Mouse (Mus musculus) CH12.LX (cell line): Measurements from ENCODE around the gene Ube2n. TPM values are rescaled to one million over a fixed set of nuclear protein-coding genes. Genes with fewer than 3 reads are reported as not detected.

ENCODE experiments used
- DNase-seq: peaks from one replicate; pipeline ENCODE4 v3.0.0-alpha.2; 2013; ENCODE audit errors: extremely low read depth
- H3K27ac ChIP-seq: 2 replicates; pipeline ENCODE4 v1.5.1; 2012; ENCODE audit warnings: low read depth, mild to moderate bottlenecking, control low read depth, moderate library complexity; ENCODE audit not compliant: insufficient read depth
- H3K27me3 ChIP-seq: replicated peaks from 2 replicates; pipeline ENCODE3; 2012; ENCODE audit warnings: inconsistent platforms
- H3K36me3 ChIP-seq, 2 experiments: replicated peaks in 1 of 2; 2 replicates each; pipeline versions ENCODE3 to v1.6.1; 2012; ENCODE audit warnings: inconsistent platforms in 1 of 2, low read length in 1 of 2, mild to moderate bottlenecking in 1 of 2, mixed read lengths in 1 of 2, moderate library complexity in 1 of 2; ENCODE audit not compliant: control insufficient read depth in 1 of 2, insufficient read depth in 1 of 2
- H3K4me1 ChIP-seq, 2 experiments: 2 replicates each; pipeline ENCODE4 v1.6.1; 2012; ENCODE audit warnings: inconsistent platforms in 1 of 2, moderate library complexity in 1 of 2; ENCODE audit not compliant: insufficient read depth in 2 of 2, control insufficient read depth in 1 of 2
- H3K4me2 ChIP-seq: 2 replicates; pipeline ENCODE4 v1.6.1; 2012; ENCODE audit warnings: low read depth, mild to moderate bottlenecking, control low read depth; ENCODE audit not compliant: poor library complexity, insufficient read depth, severe bottlenecking
- H3K4me3 ChIP-seq, 3 experiments: fragments of 150-350 bp in 1 of 3; sonication (generic) in 1 of 3; replicated peaks in 1 of 3; 2 replicates each; pipeline versions ENCODE3 to v1.5.1; 2011 to 2012; ENCODE audit warnings: low read depth in 2 of 3, low read length in 2 of 3, mild to moderate bottlenecking in 2 of 3, moderate library complexity in 2 of 3, control low read depth in 1 of 3, improper control_type of control experiment in 1 of 3, inconsistent platforms in 1 of 3, mixed read lengths in 1 of 3; ENCODE audit not compliant: poor library complexity in 1 of 3
- H3K79me2 ChIP-seq: replicated peaks from 2 replicates; pipeline ENCODE4 v1.6.1; 2012; ENCODE audit warnings: mild to moderate bottlenecking, moderate library complexity; ENCODE audit not compliant: control insufficient read depth, poor library complexity, insufficient read depth, severe bottlenecking; ENCODE audit errors: extremely low read depth
- H3K9ac ChIP-seq: 2 replicates; pipeline ENCODE4 v1.6.1; 2012; ENCODE audit warnings: low read depth, mild to moderate bottlenecking, control low read depth, moderate library complexity; ENCODE audit not compliant: insufficient read depth
- H3K9me3 ChIP-seq: replicated peaks from 2 replicates; pipeline ENCODE3; 2012; ENCODE audit warnings: low read length, inconsistent platforms, mixed read lengths
- BHLHE40 ChIP-seq: IDR thresholded peaks from 2 replicates; pipeline ENCODE4 v1.6.1; 2011; ENCODE audit warnings: mild to moderate bottlenecking, low read depth, low read length, improper control_type of control experiment
- CHD1 ChIP-seq: IDR thresholded peaks from 2 replicates; pipeline ENCODE4 v1.6.1; 2012; ENCODE audit warnings: low read depth, low read length, improper control_type of control experiment, inconsistent platforms
- CHD2 ChIP-seq: IDR thresholded peaks from 2 replicates; pipeline ENCODE4 v1.6.1; 2011; ENCODE audit warnings: low read length, improper control_type of control experiment
- ETS1 ChIP-seq: conservative IDR thresholded peaks from 2 replicates; pipeline ENCODE4 v1.6.1; 2012; ENCODE audit warnings: low read depth, mild to moderate bottlenecking, inconsistent platforms, low read length, improper control_type of control experiment, moderate library complexity
- HCFC1 ChIP-seq: IDR thresholded peaks from 2 replicates; pipeline ENCODE4 v1.6.1; 2012; ENCODE audit warnings: low read depth, mild to moderate bottlenecking, inconsistent platforms, low read length, improper control_type of control experiment
- MAZ ChIP-seq: IDR thresholded peaks from 2 replicates; pipeline ENCODE4 v1.6.1; 2012; ENCODE audit warnings: low read depth, mild to moderate bottlenecking, inconsistent platforms, low read length, improper control_type of control experiment, moderate library complexity
- NRF1 ChIP-seq: IDR thresholded peaks from 2 replicates; pipeline ENCODE4 v1.6.1; 2014; ENCODE audit warnings: low read depth, mild to moderate bottlenecking, inconsistent platforms, low read length, improper control_type of control experiment, moderate library complexity
- SMC3 ChIP-seq: IDR thresholded peaks from 2 replicates; pipeline ENCODE4 v1.6.1; 2011; ENCODE audit warnings: low read depth, low read length, improper control_type of control experiment
- UBTF ChIP-seq: IDR thresholded peaks from 2 replicates; pipeline ENCODE4 v1.6.1; 2012; ENCODE audit warnings: low read depth, mild to moderate bottlenecking, inconsistent platforms, low read length, improper control_type of control experiment, moderate library complexity
- USF1 ChIP-seq: IDR thresholded peaks from 2 replicates; pipeline ENCODE4 v1.6.1; 2014; ENCODE audit warnings: low read depth, mild to moderate bottlenecking, inconsistent platforms, low read length, improper control_type of control experiment
- USF2 ChIP-seq: conservative IDR thresholded peaks from 2 replicates; pipeline ENCODE4 v1.6.1; 2011; ENCODE audit warnings: low read depth, low read length, improper control_type of control experiment
- ZKSCAN1 ChIP-seq: IDR thresholded peaks from 2 replicates; pipeline ENCODE4 v1.6.1; 2012; ENCODE audit warnings: low read depth, inconsistent platforms, low read length, improper control_type of control experiment, borderline replicate concordance
- ZMIZ1 ChIP-seq: IDR thresholded peaks from 2 replicates; pipeline ENCODE4 v1.6.1; 2012; ENCODE audit warnings: low read depth, mild to moderate bottlenecking, inconsistent platforms, low read length, improper control_type of control experiment
- dilution Hi-C: fragments of 300-500 bp; cut with MboI; formaldehyde crosslinking; loops from 2 replicates; pipeline ENCODE4 v1.14.3; 2020; ENCODE audit warnings: low sequenced_read_pairs; ENCODE audit not compliant: extremely low pct_unique_long_range_greater_than_20kb, extremely low pct_ligation_motif_present
- in situ Hi-C: fragments of 300-500 bp; cut with MboI; formaldehyde crosslinking; loops from 3 replicates; pipeline ENCODE4 v1.14.3; 2019; ENCODE audit warnings: low sequenced_read_pairs, low pct_ligation_motif_present, low pct_unique_long_range_greater_than_20kb, mixed read lengths
- polyA plus RNA-seq: library from polyadenylated mRNA; unstranded; fragments of >175 nt; gene quantifications from 2 replicates; pipeline ENCODE4 v1.2.1, GENCODE M21; 2012; ENCODE audit warnings: low read depth; ENCODE audit not compliant: insufficient read length
- total RNA-seq, 2 experiments: library from RNA; depleted of rRNA; stranded (reverse); fragments of 300-350 nt in 1 of 2; fragments of >200 nt in 1 of 2; gene quantifications; 2 replicates each; pipeline ENCODE4 v1.2.3; 2012 to 2014

Ube2n gene
- total and polyA plus RNA-seq, 3 experiments = 71.9 to 265 (median 237) TPM

GRCm38 (mm10) chr10:95525037-95525675 is 10.2 kb downstream of the Ube2n start:
- DNase-seq = no peak
- Histone ChIP-seq H3K79me2 (peaks cover 86% of the 10 kb centered on the region), H3K4me1 (peaks cover 2 to 65% of the 10 kb centered on the region in 2 experiments; a peak in 3 of 4 replicates), H3K9me3 (no peaks in the 10 kb centered on the region), H3K36me3 (peaks cover 7 to 32% of the 10 kb centered on the region in 2 experiments), H3K9ac (no peak overlapping the region), H3K4me2 (no peak overlapping the region), H3K4me3 (no peak overlapping the region), H3K27ac (no peak overlapping the region), H3K27me3 (no peaks in the 10 kb centered on the region)
- TF ChIP-seq BHLHE40 (no peak), USF1 (no peak), ZMIZ1 (no peak), MAZ (no peak), ETS1 (no peak), HCFC1 (no peak), UBTF (no peak), CHD1 (no peak), CHD2 (no peak)
- dilution Hi-C loops (no loop called here), in situ Hi-C loops (loop anchor here (25.0 kb wide), 1 partner anchor 562 kb away; no protein-coding TSS in a partner anchor)

- Histone ChIP-seq H3K9me3 (no peaks in the 10 kb centered on the region), H3K79me2 (peaks cover 85% of the 10 kb centered on the region), H3K27ac (no peak overlapping the region), H3K36me3 (peaks cover 7 to 29% of the 10 kb centered on the region in 2 experiments), H3K9ac (no peak overlapping the region), H3K27me3 (no peaks in the 10 kb centered on the region), H3K4me2 (no peak overlapping the region), H3K4me3 (no peak overlapping the region), H3K4me1 (peaks cover 2 to 66% of the 10 kb centered on the region in 2 experiments; a peak in 3 of 4 replicates)
- in situ Hi-C loops (loop anchor here (25.0 kb wide), 1 partner anchor 561 kb away; no protein-coding TSS in a partner anchor), dilution Hi-C loops (no loop called here)
- TF ChIP-seq NRF1 = no peak
- no peak for TF ChIP-seq USF2
- no peak for TF ChIP-seq ZKSCAN1
- TF ChIP-seq SMC3 = no peak
- no peak for DNase-seq
Measured at GRCm38 (mm10) chr10:95525871-95526270, 10.9 kb downstream of the Ube2n start.
